Mouse (Mus musculus) forebrain, embryonic 14.5 days (tissue): ENCODE measurements around the gene Rerg. TPM values are rescaled to one million over a fixed set of nuclear protein-coding genes. Genes with fewer than 3 reads are reported as not detected.

Source experiments
- ATAC-seq: fragments of 200-750 bp; cut with Nextera tagmentation; 2 replicates; pipeline ENCODE4 v1.8.0; 2017; ENCODE audit warnings: mild to moderate bottlenecking, moderate library complexity
- DNase-seq: peaks from one replicate; pipeline ENCODE4 v3.0.0-alpha.2; 2015; ENCODE audit warnings: low spot score
- H3K27ac ChIP-seq: fragments of 300-500 bp; sonication (generic); 2 replicates; pipeline ENCODE4 v1.5.1; 2014; ENCODE audit warnings: low read depth, mild to moderate bottlenecking, control low read depth, low read length, moderate library complexity
- H3K27me3 ChIP-seq: fragments of 300-500 bp; sonication (generic); replicated peaks from 2 replicates; pipeline ENCODE4 v1.6.1; 2014; ENCODE audit warnings: low read length, control low read depth, mixed read lengths; ENCODE audit not compliant: control insufficient read depth, insufficient read depth
- H3K36me3 ChIP-seq: fragments of 300-500 bp; sonication (generic); 2 replicates; pipeline ENCODE4 v1.6.1; 2014; ENCODE audit warnings: low read length, control low read depth; ENCODE audit not compliant: control insufficient read depth, insufficient read depth
- H3K4me1 ChIP-seq: fragments of 300-500 bp; sonication (generic); 2 replicates; pipeline ENCODE4 v1.6.1; 2014; ENCODE audit warnings: antibody characterized with exemption, low read length, control low read depth; ENCODE audit not compliant: control insufficient read depth, insufficient read depth
- H3K4me2 ChIP-seq: fragments of 300-500 bp; sonication (generic); 2 replicates; pipeline ENCODE4 v1.6.1; 2014; ENCODE audit warnings: mild to moderate bottlenecking, control low read depth, low read length
- H3K4me3 ChIP-seq: fragments of 300-500 bp; sonication (generic); 2 replicates; pipeline ENCODE4 v1.5.1; 2014; ENCODE audit warnings: low read depth, low read length, control low read depth
- H3K9ac ChIP-seq: fragments of 300-500 bp; sonication (generic); 2 replicates; pipeline ENCODE4 v1.6.1; 2014; ENCODE audit warnings: mild to moderate bottlenecking, low read length, control low read depth, moderate library complexity
- H3K9me3 ChIP-seq: fragments of 300-500 bp; sonication (generic); replicated peaks from 2 replicates; pipeline ENCODE4 v1.6.1; 2016; ENCODE audit warnings: low read length, control low read depth, mixed read lengths; ENCODE audit not compliant: control insufficient read depth
- WGBS: fragments of 180-500 bp; shearing (Covaris S2); extraction: QIAGEN DNeasy Blood & Tissue Kit; methylation state at CpG from one replicate; pipeline ENCODE4 v1.1.7; 2014; 5-methylcytosine and 5-hydroxymethylcytosine counted together
- polyA plus RNA-seq: library from polyadenylated mRNA; unstranded; fragments of >200 nt; fragmentation: Nextera tagmentation; extraction: Ambion mirVana; gene quantifications from 2 replicates; pipeline ENCODE4 v1.2.1, GENCODE M21; 2014

Rerg gene
- polyA plus RNA-seq, 1 experiment from 2014 or later, result 4.8 TPM

DNA sequence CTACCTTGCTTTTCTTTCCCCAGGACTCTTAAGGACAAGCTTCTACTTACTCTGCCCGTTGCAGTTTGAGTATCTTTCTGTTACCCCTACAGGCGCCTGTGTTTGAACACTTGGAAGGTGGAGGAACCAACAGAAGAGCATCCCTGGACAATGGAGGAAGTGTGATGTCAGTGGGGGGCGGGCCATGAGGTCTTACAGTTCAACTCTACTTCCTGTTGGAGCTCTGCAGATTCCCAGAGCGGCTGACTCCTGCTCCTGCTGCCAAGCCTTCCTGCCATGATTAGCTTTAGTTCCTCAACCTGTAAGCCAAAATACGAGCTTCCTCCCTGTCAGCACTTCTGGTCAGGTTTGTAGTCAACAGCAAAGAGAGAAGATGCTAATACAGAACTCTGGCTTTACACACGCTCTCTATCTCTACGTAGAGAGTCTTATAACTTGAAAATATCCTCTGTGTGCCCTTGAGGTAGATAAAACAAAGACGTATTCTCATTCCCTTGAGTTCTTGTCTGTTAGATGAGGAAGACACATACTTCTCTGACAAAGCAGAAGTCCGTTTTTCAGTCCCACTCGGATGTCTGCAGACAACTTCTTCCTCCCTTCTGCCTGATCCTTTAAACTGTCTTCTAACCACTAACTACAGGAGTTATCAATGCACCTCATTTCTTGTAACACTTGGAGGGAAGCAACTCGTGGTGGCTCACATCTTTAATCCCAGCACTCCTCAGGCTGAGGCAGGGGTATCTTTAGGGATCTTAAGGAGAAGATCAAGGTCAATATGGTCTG lies 13.7 kb downstream of the Rerg start:
- no peak overlapping the region for H3K4me2 ChIP-seq
- H3K4me1 ChIP-seq, result peaks cover 3% of the 10 kb centered on the region; the same call in 1 of the 2 replicates
- H3K9me3 ChIP-seq, result no peaks in the 10 kb centered on the region
- H3K9ac ChIP-seq, result no peak overlapping the region
- 84% methylated on average over 11 of the region's 11 CpGs for WGBS
- no peak overlapping the region for H3K27ac ChIP-seq
- ATAC-seq, result no peak
- no peak for DNase-seq
- H3K4me3 ChIP-seq, result no peak overlapping the region
- no peaks in the 10 kb centered on the region for H3K36me3 ChIP-seq
- no peaks in the 10 kb centered on the region for H3K27me3 ChIP-seq

- H3K9me3 ChIP-seq, result no peaks in the 10 kb centered on the region
- no peak for DNase-seq
- no peaks in the 10 kb centered on the region for H3K27me3 ChIP-seq
- ATAC-seq, result no peak
- H3K36me3 ChIP-seq, result no peaks in the 10 kb centered on the region
- H3K27ac ChIP-seq, result no peak overlapping the region
- H3K4me1 ChIP-seq, result peaks cover 3% of the 10 kb centered on the region; the same call in 1 of the 2 replicates
- 70% methylated on average over 26 of the region's 26 CpGs for WGBS
- H3K4me3 ChIP-seq, result no peak overlapping the region
- no peak overlapping the region for H3K9ac ChIP-seq
- no peak overlapping the region for H3K4me2 ChIP-seq
These were observed 14.8 kb downstream of the Rerg start for GRCm38 (mm10) chr6:137155196-137156137.

GRCm38 (mm10) chr6:137153021-137153420 lies 17.3 kb downstream of the Rerg start:
- 88% methylated on average over 14 of the region's 14 CpGs for WGBS
- Histone ChIP-seq H3K27me3 (no peaks in the 10 kb centered on the region), H3K9me3 (no peaks in the 10 kb centered on the region), H3K4me2 (no peak overlapping the region), H3K4me1 (no peaks in the 10 kb centered on the region), H3K4me3 (no peak overlapping the region), H3K27ac (no peak overlapping the region), H3K36me3 (no peaks in the 10 kb centered on the region), H3K9ac (no peak overlapping the region)
- no peak for ATAC-seq
- no peak for DNase-seq

DNA sequence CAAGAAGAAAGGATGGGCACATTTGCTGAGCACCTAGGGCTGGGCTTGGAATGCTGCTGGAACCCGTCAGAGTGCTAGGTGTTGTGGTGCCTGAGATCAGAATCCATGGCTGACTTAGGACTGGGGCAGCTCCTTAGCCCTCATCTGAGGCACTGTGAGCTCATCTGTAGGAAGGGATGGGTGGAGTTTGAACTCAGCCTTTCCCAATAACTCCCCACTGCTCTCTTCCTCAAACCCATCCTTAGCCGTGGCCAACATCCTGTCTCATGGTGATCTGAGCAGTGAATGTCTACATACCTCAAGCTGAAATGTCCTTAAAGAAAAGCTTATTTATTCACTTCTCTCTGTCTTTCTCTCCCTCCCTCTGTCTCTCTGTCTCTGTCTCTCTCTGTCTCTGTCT lies 19.3 kb downstream of the Rerg start:
- Histone ChIP-seq H3K4me2 (no peak overlapping the region), H3K9ac (no peak overlapping the region), H3K27ac (no peak overlapping the region), H3K9me3 (no peaks in the 10 kb centered on the region), H3K4me1 (no peaks in the 10 kb centered on the region), H3K4me3 (no peak overlapping the region), H3K27me3 (no peaks in the 10 kb centered on the region), H3K36me3 (no peaks in the 10 kb centered on the region)
- 90% methylated on average over 2 of the region's 2 CpGs for WGBS
- no peak for ATAC-seq
- DNase-seq, result no peak

DNA sequence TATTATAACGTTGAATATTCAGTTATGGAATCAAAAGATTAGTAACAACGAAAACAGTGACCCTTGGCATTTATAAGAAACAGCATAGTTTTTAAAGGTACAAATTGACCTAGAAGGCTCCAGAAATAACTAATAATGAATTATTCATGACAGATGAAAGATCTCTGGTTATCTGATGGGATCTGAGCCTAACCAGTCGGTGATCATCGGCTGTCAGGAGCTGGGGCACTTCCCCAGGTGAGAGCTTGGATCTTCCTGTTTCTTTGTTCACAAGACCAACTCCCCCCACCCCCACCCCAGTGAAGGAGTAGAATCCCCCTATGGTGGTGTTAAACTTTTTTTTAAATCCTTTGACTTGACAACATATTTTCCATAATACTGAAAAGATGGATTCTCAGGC lies 20.5 kb downstream of the Rerg start:
- no peak overlapping the region for H3K4me2 ChIP-seq
- no peaks in the 10 kb centered on the region for H3K9me3 ChIP-seq
- no peaks in the 10 kb centered on the region for H3K36me3 ChIP-seq
- no peaks in the 10 kb centered on the region for H3K27me3 ChIP-seq
- H3K4me1 ChIP-seq, result no peaks in the 10 kb centered on the region
- DNase-seq, result no peak
- 86% methylated on average over 4 of the region's 4 CpGs for WGBS
- H3K4me3 ChIP-seq, result no peak overlapping the region
- no peak overlapping the region for H3K9ac ChIP-seq
- no peak for ATAC-seq
- no peak overlapping the region for H3K27ac ChIP-seq

DNA sequence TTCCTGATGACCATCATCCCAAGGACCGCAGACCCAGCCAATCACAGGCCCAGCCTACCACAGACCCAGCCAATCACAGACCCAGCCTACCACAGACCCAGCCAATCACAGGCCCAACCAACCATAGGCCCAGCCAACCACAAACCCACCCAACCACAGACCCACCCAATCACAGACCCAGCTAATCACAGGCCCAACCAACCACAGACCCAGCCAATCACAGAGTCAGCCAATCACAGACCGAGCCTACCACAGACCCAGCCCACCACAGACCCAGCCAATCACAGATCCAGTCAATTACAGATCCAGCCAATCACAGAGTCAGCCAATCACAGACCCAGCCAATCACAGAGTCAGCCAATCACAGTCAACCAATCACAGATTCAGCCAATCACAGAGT lies 23.4 kb downstream of the Rerg start:
- ATAC-seq, result no peak
- H3K36me3 ChIP-seq, result no peaks in the 10 kb centered on the region

GRCm38 (mm10) chr6:137145611-137146010 lies 24.7 kb downstream of the Rerg start:
- WGBS, result 97% methylated on average over 11 of the region's 11 CpGs

More for the DNA sequence above, 23.4 kb downstream of the Rerg start:
- WGBS, result 95% methylated on average over 2 of the region's 2 CpGs
- H3K27ac ChIP-seq, result no peak overlapping the region
- H3K4me3 ChIP-seq, result no peak overlapping the region
- no peaks in the 10 kb centered on the region for H3K9me3 ChIP-seq
- no peaks in the 10 kb centered on the region for H3K4me1 ChIP-seq
- H3K9ac ChIP-seq, result no peak overlapping the region
- H3K27me3 ChIP-seq, result no peaks in the 10 kb centered on the region
- H3K4me2 ChIP-seq, result no peak overlapping the region
- DNase-seq, result no peak

GRCm38 (mm10) chr6:137144958-137145535 lies 25.2 kb downstream of the Rerg start:
- ATAC-seq (peak; percentile 44; the same call in 1 of the 2 replicates), DNase-seq (no peak)
- no peak overlapping the region for H3K9ac ChIP-seq
- no peak overlapping the region for H3K27ac ChIP-seq
- H3K4me1 ChIP-seq, result no peaks in the 10 kb centered on the region
- no peak overlapping the region for H3K4me2 ChIP-seq
- H3K36me3 ChIP-seq, result no peaks in the 10 kb centered on the region
- no peaks in the 10 kb centered on the region for H3K9me3 ChIP-seq
- no peak overlapping the region for H3K4me3 ChIP-seq
- 36% methylated on average over 11 of the region's 11 CpGs for WGBS
- no peaks in the 10 kb centered on the region for H3K27me3 ChIP-seq

More at GRCm38 (mm10) chr6:137145611-137146010, 24.7 kb downstream of the Rerg start:
- H3K9ac ChIP-seq, result no peak overlapping the region
- no peaks in the 10 kb centered on the region for H3K27me3 ChIP-seq
- DNase-seq (no peak), ATAC-seq (no peak)
- H3K4me2 ChIP-seq, result no peak overlapping the region
- H3K4me3 ChIP-seq, result no peak overlapping the region
- no peaks in the 10 kb centered on the region for H3K36me3 ChIP-seq
- H3K27ac ChIP-seq, result no peak overlapping the region
- no peaks in the 10 kb centered on the region for H3K4me1 ChIP-seq
- H3K9me3 ChIP-seq, result no peaks in the 10 kb centered on the region
